Mouse (Mus musculus): Measurements from ENCODE around the gene Tiam1. TPM values are rescaled to one million over a fixed set of nuclear protein-coding genes. Genes with fewer than 3 reads are reported as not detected.

The Tiam1 gene
- polyA plus RNA-seq, 3 experiments from 2014 or later = 31.4 to 71.7 (median 56.0) TPM

DNA sequence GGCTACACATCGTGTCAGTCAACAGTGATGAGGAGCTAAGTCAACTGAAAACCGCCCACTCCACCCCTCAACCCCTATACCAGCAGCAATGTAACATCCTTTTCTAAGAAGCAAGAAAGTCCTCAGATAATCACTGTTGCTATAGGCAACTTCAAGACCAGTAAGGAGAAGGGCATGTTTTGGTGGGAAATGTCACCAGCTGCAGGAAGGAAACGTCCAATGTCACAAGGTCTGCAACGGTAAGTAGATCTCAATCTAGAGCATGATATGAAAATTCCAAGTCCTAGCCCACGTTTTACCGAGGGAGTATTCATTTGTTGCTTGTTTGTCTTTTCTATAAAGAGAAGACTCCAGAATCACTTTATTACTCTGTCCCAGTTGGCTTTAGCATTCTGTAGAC lies 95.7 kb downstream of the Tiam1 start:
- no peak for ATAC-seq

GRCm38 (mm10) chr16:90046494-90047158 lies 96.9 kb downstream of the Tiam1 start:
- ATAC-seq = no peak

- ATAC-seq = no peak
Measured at GRCm38 (mm10) chr16:90045611-90046010, 98.0 kb downstream of the Tiam1 start.

- no peak for ATAC-seq
Measured at GRCm38 (mm10) chr16:90044004-90044754, 99.4 kb downstream of the Tiam1 start.

DNA sequence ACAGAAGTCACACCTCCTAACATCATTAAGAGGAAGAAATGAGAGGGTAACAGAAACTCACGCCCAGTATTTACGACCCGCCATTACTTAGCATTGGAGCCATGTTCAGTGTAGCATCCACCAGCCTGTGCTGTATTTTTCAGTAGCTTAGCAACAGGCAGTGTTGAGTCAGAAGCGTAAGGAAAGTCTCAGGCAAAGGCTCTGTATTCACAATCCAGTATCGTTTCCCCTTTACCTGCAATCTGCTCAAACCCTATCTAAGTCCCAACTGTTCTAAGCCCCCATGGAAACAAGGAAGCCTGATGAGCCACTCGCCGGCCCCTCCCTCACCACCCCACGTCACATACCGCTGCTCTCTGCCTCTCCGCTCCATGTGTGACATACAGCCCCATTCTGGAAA lies 100.7 kb downstream of the Tiam1 start:
- no peak for ATAC-seq

DNA sequence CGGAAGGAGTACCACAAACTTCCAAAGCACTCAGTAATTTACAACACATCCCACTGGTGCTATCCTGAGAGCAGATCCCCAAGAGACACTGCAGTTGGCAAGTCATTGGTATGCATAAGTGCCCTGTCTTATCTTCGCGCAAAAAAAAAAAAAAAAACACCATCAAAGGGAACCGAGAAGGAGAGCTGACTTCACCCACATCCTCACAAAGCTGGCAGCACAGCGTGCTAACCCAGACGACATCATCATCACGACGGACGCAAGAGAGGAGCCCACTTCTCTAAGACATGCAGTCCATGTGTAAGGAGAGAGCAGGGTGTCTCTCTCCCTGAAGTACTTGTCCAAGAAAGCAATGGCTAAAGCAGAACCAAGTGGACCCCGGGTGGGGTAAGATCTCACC lies 101.2 kb downstream of the Tiam1 start:
- peak; percentile 70 for ATAC-seq

DNA sequence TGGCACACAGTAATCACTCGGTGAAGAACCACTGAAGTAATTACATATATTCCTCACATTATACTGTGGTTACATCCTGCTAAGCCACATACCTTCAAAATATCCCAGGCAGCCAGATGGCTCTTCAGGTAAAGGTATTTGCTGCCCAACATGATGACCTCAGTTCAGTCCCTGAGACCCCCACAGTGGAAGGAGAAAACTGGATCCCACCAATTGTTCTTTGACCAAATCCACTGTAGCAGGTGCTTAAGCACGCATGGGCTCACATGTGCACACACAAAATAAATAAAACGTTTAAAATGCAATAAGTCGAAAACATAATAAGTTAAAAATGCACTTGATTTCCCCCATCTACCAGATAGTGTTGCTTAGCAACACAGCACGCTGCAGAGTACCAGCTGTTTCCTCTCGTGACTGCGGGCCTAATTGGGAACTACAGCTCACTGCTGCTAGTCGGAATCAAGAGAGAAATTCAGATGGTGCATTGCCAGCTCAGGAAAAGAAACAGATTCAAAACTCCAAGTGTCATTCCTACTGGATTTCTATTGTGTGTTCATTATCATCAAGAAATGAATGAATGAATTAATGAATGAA lies 102.7 kb downstream of the Tiam1 start:
- ATAC-seq = no peak

- ATAC-seq = no peak
Measured at GRCm38 (mm10) chr16:90035595-90036110, 107.9 kb downstream of the Tiam1 start.

DNA sequence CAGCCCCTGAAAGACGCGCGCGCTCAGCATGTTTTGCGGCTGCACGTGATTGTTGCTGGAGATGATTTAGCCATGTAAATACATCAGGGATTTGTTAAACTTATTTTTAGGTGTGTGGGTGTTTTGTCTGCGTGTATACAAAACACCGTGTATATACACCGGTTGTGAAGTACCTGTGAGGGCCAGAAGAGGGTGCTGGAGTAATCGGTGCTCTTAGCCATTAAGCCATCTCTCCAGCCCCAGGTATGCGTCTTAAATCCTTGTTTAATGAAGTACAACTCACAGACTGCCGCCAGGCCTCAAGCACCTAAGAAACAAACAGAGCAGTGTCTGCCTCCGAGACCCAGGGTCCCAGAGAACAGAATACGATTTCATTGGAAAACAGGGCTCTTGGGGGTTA lies 113.2 kb downstream of the Tiam1 start:
- no peak for ATAC-seq

DNA sequence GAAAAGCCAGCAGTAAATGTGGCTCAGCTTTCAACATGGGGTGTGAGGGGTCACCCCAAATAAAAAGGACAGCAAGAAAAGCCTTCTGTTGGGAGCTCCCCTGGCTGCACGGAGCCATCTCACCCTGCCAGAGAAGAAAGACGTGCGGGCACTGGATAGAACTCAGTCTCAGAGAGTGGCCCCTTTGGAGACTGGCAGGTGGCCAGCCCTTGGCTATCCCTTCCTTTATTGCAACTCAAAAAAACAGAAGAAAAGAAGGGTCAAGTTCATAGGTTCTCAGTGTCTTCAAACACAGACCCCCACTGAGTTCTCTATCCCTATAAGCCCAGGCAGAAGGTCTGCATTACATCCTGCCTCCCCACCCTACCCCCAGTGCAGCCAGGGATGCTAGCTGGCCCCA lies 115.7 kb downstream of the Tiam1 start:
- no peak for ATAC-seq

GRCm38 (mm10) chr16:90025526-90026172 lies 117.9 kb downstream of the Tiam1 start:
- ATAC-seq = no peak

GRCm38 (mm10) chr16:90023665-90024010 lies 119.9 kb downstream of the Tiam1 start:
- no peak for ATAC-seq

- no peak for ATAC-seq
Measured at GRCm38 (mm10) chr16:90022932-90023664, 120.5 kb downstream of the Tiam1 start.

DNA sequence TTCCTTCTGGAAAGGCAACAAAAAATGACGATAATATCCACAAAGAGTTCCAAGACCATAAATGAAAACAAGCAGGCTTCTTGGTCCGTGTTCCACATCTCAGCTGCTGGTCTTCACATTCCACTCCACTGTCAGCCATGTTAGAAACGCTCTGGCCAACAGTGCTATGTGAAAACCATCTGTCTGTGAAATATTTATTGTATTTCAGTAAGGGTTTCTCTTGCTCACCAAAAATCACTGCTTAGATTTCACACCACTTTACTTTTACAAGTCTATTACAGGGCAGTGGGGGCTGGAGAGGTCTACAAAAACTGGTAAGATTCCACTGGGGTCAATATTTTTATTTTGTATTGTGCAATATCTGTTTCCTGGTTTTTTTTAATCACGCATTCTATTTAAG lies 127.5 kb downstream of the Tiam1 start:
- ATAC-seq = no peak

GRCm38 (mm10) chr16:90014596-90014995 lies 129.0 kb downstream of the Tiam1 start:
- no peak for ATAC-seq

DNA sequence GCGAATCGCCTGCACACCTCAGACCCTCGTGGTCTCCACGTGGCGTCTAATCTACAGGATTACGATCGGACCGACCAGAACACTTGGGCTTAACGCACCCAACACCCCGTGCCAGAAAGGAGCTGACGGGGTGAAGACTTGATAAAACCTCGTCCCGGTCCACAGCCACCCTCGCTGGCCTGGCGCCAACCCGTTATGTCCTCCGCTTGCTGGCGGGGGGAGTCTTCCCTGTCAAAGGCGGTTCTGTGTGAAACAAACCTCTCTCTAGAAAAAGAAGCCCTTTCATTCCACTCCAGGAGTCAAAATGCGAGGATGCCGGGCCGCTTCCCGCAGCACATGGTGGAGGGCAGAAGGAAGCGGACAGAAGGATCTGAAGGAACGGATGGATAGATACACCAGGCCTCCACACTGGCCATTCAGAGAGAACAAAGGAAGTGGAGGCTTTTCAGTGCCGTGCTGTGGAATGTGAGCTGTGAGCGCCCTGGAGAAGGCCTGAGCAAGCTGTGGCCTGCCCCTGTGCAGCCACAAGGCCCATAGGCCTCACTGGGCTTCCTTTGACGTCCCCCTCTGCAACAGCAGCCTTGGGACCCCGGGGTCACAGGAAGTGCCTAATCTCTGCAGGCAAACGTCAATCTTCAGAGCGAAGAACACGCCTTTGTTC lies 131.9 kb downstream of the Tiam1 start:
- ATAC-seq = no peak

- ATAC-seq = no peak
Measured at GRCm38 (mm10) chr16:90008504-90008903, 135.1 kb downstream of the Tiam1 start.

DNA sequence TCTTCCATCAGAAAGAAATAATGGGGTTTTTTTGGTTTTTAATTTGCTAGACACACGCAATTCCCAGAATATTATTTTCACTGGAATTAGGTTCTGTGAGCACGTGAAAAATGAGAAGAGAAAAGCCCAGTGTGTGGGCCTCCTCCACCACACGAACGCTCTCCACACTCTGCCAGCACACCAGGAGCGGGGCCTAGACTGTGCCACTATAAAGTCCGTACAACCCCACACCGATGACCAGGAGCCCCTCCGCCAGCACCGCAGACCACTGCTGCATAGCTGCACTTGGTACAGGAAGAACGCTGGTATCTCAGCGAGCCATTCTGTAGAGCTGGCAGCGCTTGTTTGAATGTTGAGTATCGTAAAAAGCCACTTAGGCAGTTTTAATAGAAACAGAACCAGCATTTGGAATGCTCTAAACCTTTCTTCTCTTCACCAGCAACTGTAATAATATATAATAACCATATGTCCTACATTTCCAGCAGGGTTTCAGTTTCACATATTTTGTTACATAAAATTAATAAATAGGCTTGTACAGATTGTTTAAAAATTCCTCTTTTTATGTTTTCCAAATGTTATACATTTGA lies 136.1 kb downstream of the Tiam1 start:
- ATAC-seq = no peak

DNA sequence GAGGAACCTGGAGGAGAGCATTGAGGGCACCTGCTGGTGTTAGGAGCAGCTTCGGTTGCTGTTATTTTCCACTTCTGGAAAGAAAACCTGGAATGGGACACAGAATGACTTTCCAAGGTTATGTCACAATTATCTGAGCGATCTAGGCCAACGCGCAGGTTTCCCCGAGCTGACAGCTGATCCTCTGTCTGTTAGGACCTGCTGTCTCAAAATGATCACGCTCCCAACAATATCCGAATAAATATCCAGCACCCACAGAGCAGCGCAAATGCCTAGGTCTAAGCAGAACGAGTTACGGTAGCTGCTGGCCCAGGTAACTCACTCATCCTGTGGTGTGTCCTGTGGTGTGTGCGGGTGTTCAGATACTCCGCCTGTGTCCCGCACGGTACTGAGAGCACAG lies 140.0 kb downstream of the Tiam1 start:
- ATAC-seq = no peak

- no peak for ATAC-seq
Measured at GRCm38 (mm10) chr16:89995155-89995554, 148.4 kb downstream of the Tiam1 start.

DNA sequence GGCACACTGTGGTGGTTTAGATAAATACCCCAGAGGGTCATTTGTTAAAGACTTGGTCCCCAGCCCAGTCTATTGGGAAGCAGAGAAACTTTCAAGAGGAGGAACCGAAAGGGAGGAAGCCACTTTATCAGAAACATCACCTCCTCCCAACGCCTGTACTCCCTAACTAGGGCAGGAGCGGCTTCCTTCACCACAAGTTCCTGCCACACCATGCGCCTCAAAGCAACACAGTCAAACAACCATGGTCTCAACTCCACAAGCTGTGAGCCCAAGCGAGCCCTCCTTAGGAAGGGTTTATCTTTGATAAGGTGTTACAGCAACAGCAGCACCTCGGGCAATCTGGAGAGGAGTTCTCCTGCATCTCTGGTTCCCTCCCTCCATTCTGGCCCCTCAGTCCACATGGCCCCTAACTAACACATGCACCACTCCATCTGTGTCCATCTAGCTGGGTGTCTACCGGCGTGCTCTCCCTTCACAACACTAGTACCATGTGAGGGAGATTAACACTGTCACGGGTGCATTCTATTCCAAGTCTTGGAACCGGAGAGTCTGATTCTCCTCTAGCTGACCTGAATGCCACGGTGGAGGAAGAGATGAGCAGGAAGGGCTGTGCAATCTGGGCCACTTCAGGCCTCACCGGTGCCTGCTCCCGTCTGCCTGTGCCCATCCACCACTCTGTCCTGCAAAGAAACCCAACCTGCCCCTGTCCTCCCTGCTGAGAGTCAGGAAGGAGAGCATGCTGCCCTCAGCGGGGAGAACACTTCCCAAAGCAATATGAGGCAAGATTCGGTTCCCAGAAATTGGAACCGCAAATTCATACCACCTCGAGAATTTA lies 149.4 kb downstream of the Tiam1 start:
- no peak for ATAC-seq
